Mouse (Mus musculus) liver, adult 2 months (tissue): ENCODE results near the gene Vmn2r80. TPM values are rescaled to one million over a fixed set of nuclear protein-coding genes. Genes with fewer than 3 reads are reported as not detected.
A peak's percentile ranks its signal among the peaks of the same experiment; 100 is the strongest.
"Not testable (repeated sequence)": the region's sequence is repeated elsewhere in the genome, so short reads cannot be mapped to it uniquely, and the experiment has no call there.

Source experiments
- DNase-seq: peaks from one replicate; pipeline ENCODE4 v3.0.0-alpha.2; 2011; ENCODE audit warnings: low read depth, low spot score; ENCODE audit errors: extremely low read depth
- H3K27ac ChIP-seq: fragments of 200-500 bp; replicated peaks from 2 replicates; pipeline ENCODE4 v1.5.1; 2012; ENCODE audit warnings: low read depth, mild to moderate bottlenecking, control low read depth, inconsistent platforms, low read length; ENCODE audit not compliant: insufficient read depth
- H3K27me3 ChIP-seq: fragments of 200-500 bp; 2 replicates; pipeline ENCODE4 v1.6.1; 2012; ENCODE audit warnings: mild to moderate bottlenecking, moderate library complexity, low read length, inconsistent platforms; ENCODE audit not compliant: control insufficient read depth, insufficient read depth
- H3K36me3 ChIP-seq: fragments of 200-500 bp; 2 replicates; pipeline ENCODE4 v1.6.1; 2012; ENCODE audit warnings: low read length, inconsistent platforms; ENCODE audit not compliant: control insufficient read depth, insufficient read depth
- H3K4me1 ChIP-seq: fragments of 200-500 bp; 2 replicates; pipeline ENCODE4 v1.6.1; 2011; ENCODE audit warnings: low read length; ENCODE audit not compliant: control insufficient read depth, insufficient read depth
- H3K4me3 ChIP-seq: fragments of 200-500 bp; 2 replicates; pipeline ENCODE4 v1.5.1; 2011; ENCODE audit warnings: low read depth, mild to moderate bottlenecking, control low read depth, low read length, moderate library complexity; ENCODE audit not compliant: insufficient read depth
- H3K79me2 ChIP-seq: fragments of 200-500 bp; 2 replicates; pipeline ENCODE4 v1.6.1; 2012; ENCODE audit warnings: inconsistent platforms, mild to moderate bottlenecking, low read length, moderate library complexity; ENCODE audit not compliant: control insufficient read depth, insufficient read depth
- H3K9ac ChIP-seq: fragments of 200-500 bp; 2 replicates; pipeline ENCODE4 v1.6.1; 2012; ENCODE audit warnings: low read depth, mild to moderate bottlenecking, control low read depth, inconsistent platforms, low read length
- CTCF ChIP-seq: fragments of 200-500 bp; IDR thresholded peaks from 2 replicates; pipeline ENCODE4 v1.5.1; 2011; ENCODE audit warnings: low read depth, low read length, control low read depth
- POLR2A ChIP-seq: fragments of 200-500 bp; IDR thresholded peaks from 2 replicates; pipeline ENCODE4 v1.6.1; 2011; ENCODE audit warnings: low read length, control low read depth; ENCODE audit not compliant: insufficient read depth; ENCODE audit errors: extremely low read depth
- WGBS: fragments of 180-500 bp; shearing (Covaris S2); methylation state at CpG from one replicate; pipeline ENCODE4 v1.1.7; 2018; 5-methylcytosine and 5-hydroxymethylcytosine counted together
- polyA plus RNA-seq: library from polyadenylated mRNA; depleted of rRNA; stranded (reverse); fragments of >200 nt; gene quantifications from 2 replicates; pipeline ENCODE4 v1.2.3, GENCODE M21; 2012; rRNA removed
- total RNA-seq: library from RNA; depleted of rRNA; stranded (reverse); fragments of >200 nt; gene quantifications from 2 replicates; pipeline ENCODE4 v1.2.3, GENCODE M21; 2014; rRNA removed

Gene Vmn2r80
- total RNA-seq (not detected in 2 replicates), polyA plus RNA-seq (not detected in 2 replicates)

GRCm38 (mm10) chr10:79148469-79148868, at the start of gene Vmn2r80:
TSS of gene Vmn2r80 (plus strand) at chr10:79148769.
- DNase-seq, H3K4me1 ChIP-seq, H3K36me3 ChIP-seq, H3K9ac ChIP-seq, H3K27me3 ChIP-seq, H3K4me3 ChIP-seq, H3K27ac ChIP-seq, H3K79me2 ChIP-seq: not testable (repeated sequence)
- WGBS: 66% methylated on average over 4 of the region's 4 CpGs

- 58% methylated on average over 8 of the region's 8 CpGs for WGBS
- DNase-seq: peak; percentile 12
- H3K9ac ChIP-seq: no peak overlapping the region
- no peaks in the 10 kb centered on the region for H3K36me3 ChIP-seq
- no peak overlapping the region for H3K4me3 ChIP-seq
- H3K4me1 ChIP-seq: no peaks in the 10 kb centered on the region; the same call in 1 of the 2 replicates
- H3K27me3 ChIP-seq: no peaks in the 10 kb centered on the region
- H3K27ac ChIP-seq: no peak overlapping the region
- no peaks in the 10 kb centered on the region for H3K79me2 ChIP-seq
- TF ChIP-seq POLR2A: no peak
- TF ChIP-seq CTCF: no peak
Measured at GRCm38 (mm10) chr10:79106325-79107282, 42.0 kb upstream of the Vmn2r80 start.

GRCm38 (mm10) chr10:79107531-79107930, 41.0 kb upstream of the Vmn2r80 start:
- H3K36me3 ChIP-seq: no peaks in the 10 kb centered on the region
- no peak overlapping the region for H3K27ac ChIP-seq
- H3K9ac ChIP-seq: no peak overlapping the region
- no peaks in the 10 kb centered on the region for H3K27me3 ChIP-seq
- WGBS: 64% methylated on average over 2 of the region's 2 CpGs
- H3K4me3 ChIP-seq: no peak overlapping the region
- no peaks in the 10 kb centered on the region; the same call in 1 of the 2 replicates for H3K4me1 ChIP-seq
- no peak for DNase-seq
- no peak for TF ChIP-seq POLR2A
- TF ChIP-seq CTCF: no peak
- H3K79me2 ChIP-seq: no peaks in the 10 kb centered on the region

GRCm38 (mm10) chr10:79109156-79109555, 39.4 kb upstream of the Vmn2r80 start:
- no peaks in the 10 kb centered on the region for H3K27me3 ChIP-seq
- no peak overlapping the region for H3K4me3 ChIP-seq
- no peak for DNase-seq
- TF ChIP-seq POLR2A (no peak), CTCF (no peak)
- H3K9ac ChIP-seq: no peak overlapping the region
- 74% methylated on average over 1 of the region's 1 CpGs for WGBS
- no peaks in the 10 kb centered on the region for H3K79me2 ChIP-seq
- no peaks in the 10 kb centered on the region for H3K36me3 ChIP-seq
- H3K4me1 ChIP-seq: no peaks in the 10 kb centered on the region; the same call in 1 of the 2 replicates
- H3K27ac ChIP-seq: no peak overlapping the region

DNA sequence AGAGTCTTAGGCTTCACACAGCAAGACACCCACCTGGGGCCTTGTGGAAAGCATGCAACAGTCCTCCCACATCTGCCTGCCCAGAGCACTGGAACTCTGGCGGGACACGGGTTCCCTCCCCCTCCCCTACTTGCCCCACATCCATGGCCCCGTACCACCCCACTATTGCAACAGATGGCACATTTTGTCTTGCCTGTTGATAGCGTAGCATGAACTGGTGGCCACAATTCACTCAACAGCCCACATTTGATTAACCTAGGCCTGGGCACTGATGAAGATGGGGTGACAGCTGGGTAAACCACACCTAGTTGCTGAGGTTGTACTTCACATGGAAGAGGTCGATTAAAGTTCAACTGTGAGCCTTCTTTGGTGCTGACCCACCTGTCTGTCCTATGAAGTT, 38.1 kb upstream of the Vmn2r80 start:
- Histone ChIP-seq H3K79me2 (no peaks in the 10 kb centered on the region), H3K36me3 (no peaks in the 10 kb centered on the region), H3K4me3 (no peak overlapping the region), H3K27ac (no peak overlapping the region), H3K4me1 (no peaks in the 10 kb centered on the region; the same call in 1 of the 2 replicates), H3K27me3 (no peaks in the 10 kb centered on the region), H3K9ac (no peak overlapping the region)
- WGBS: 91% methylated on average over 5 of the region's 5 CpGs
- TF ChIP-seq POLR2A (no peak), CTCF (no peak)
- no peak for DNase-seq

DNA sequence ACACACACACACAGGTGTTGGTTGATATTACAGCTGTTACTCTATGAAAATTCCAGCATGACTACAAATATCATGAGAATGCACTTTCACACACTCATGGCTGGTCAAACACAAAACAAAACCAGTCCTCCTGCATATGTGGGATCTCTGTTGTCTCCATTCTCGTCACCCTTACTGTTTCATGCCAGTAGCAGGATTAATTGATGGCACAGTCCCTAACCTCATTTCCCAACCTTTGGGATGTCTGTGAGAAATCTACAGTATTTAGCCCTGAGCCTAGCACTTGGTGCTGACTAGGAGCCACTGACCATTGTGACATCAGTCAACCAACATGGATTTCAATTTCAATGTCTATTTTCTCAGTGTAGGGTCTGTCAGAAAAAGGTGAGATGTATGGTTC, 33.5 kb upstream of the Vmn2r80 start:
- H3K4me1 ChIP-seq: no peaks in the 10 kb centered on the region
- H3K4me3 ChIP-seq: no peak overlapping the region
- H3K79me2 ChIP-seq: no peaks in the 10 kb centered on the region
- no peaks in the 10 kb centered on the region for H3K36me3 ChIP-seq
- TF ChIP-seq CTCF (no peak), POLR2A (no peak)
- no peak for DNase-seq
- H3K27me3 ChIP-seq: no peaks in the 10 kb centered on the region
- no peak overlapping the region for H3K9ac ChIP-seq
- WGBS: 69% methylated on average over 1 of the region's 1 CpGs
- no peak overlapping the region for H3K27ac ChIP-seq
